Mouse (Mus musculus) liver, adult 2 months (tissue): ENCODE data around the gene Pf4.
A peak's percentile ranks its signal among the peaks of the same experiment; 100 is the strongest.

Experiments
- CTCF ChIP-seq: fragments of 200-500 bp; IDR thresholded peaks from 2 replicates; pipeline ENCODE4 v1.5.1; 2011; ENCODE audit warnings: low read depth, low read length, control low read depth
- POLR2A ChIP-seq: fragments of 200-500 bp; IDR thresholded peaks from 2 replicates; pipeline ENCODE4 v1.6.1; 2011; ENCODE audit warnings: low read length, control low read depth; ENCODE audit not compliant: insufficient read depth; ENCODE audit errors: extremely low read depth

DNA sequence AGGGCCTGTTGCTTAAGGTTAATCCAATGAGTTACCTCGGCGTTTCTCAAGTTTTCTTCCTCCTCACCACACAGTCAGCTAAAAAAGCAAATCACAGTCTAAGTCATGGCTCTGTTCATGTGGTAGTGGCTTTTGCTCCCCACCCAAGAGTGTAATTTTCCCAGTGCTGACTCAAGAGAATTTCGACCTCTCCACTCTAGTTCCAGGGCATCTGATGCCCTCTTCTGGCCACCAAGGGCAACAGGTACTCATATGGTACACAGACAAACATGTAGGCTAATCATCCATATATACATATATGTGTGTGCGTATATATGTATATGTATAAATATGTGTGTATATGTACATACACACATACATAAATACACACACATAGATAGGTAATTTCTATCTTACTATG is 15.9 kb downstream of the Pf4 start:
- TF ChIP-seq POLR2A: no peak
- TF ChIP-seq CTCF: peak; percentile 34; the same call in 1 of the 2 replicates
